Mouse (Mus musculus) liver, adult 10 weeks (tissue): ENCODE results near the gene Tmtc2. TPM values are rescaled to one million over a fixed set of nuclear protein-coding genes. Genes with fewer than 3 reads are reported as not detected.

ENCODE experiments used
- polyA plus RNA-seq: library from polyadenylated mRNA; stranded (reverse); fragments of 350-450 nt; fragmentation: Illumina TruSeq; extraction: RNeasy Lipid Tissue Mini Kit (QIAGEN cat#74804); gene quantifications from one replicate; pipeline ENCODE4 v1.2.3, GENCODE M21; 2014; ENCODE audit warnings: low read depth, low replicate concordance

Gene Tmtc2
- 15.1 TPM for polyA plus RNA-seq

GRCm38 (mm10) chr10:105573908-105574694 lies at the start of gene Tmtc2:
Gene Tmtc2 (minus strand): TSS chr10:105574451.

